Mouse (Mus musculus) ES-E14 (cell line): Measurements from ENCODE around the gene Lpp.

Experiments
- HCFC1 ChIP-seq: IDR thresholded peaks from 2 replicates; pipeline ENCODE4 v1.6.1; 2012; ENCODE audit warnings: low read length, inconsistent platforms, borderline replicate concordance; ENCODE audit not compliant: insufficient read depth
- ZC3H11A ChIP-seq: IDR thresholded peaks from 2 replicates; pipeline ENCODE4 v1.6.1; 2012; ENCODE audit warnings: low read depth, mild to moderate bottlenecking, inconsistent platforms, low read length, borderline replicate concordance

GRCm38 (mm10) chr16:24502295-24502823 is 109.1 kb downstream of the Lpp start:
- TF ChIP-seq HCFC1 (no peak), ZC3H11A (no peak)
